Comparison of ENCODE assay signal across 1 mouse cellular context in the genomic region with DNA sequence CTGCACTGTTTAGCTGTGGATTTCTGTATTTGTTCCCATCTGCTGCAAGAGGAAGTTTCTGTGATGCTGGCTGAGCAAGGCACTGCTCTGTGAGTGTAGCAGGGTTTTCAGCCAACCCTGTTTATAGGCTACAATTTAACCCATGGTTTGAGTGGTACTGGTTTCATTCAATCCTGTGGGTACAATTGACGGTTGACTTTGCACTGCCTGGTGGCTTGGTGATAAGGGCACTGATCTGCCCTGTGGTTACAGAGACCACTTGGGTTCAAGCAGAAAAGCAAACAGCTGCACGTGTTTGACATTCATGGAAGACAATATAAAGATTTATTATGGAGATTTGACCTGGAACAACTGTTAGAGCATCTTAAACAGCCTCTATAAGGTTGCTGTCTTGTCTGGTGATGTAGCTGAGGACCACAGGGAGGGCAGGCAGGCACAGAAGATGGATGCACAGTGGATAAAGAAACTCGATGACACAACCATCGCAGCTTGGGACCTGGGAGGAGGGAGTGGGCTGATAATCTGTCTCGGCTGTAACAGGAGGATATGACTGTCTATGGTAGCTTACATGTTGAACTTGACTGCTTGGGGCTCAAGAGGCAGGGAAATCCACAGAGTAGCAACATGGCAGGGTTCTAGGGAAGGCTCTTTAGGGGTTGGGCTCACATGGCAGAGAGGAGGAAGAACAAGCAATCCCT.
TF ChIP-seq lines count a peak whose summit lies in the region.

No protein-coding gene starts in this region.

TF ChIP-seq in MEL, 35 proteins besides CTCF, POLR2A, EP300 and RAD21 (continued from another document):
- 0 out of 2 replicates have a peak, but pooled peaks have one; percentile 50 for TF ChIP-seq MYC (IDR thresholded peaks at IDR 0.05; ENCODE audit: low read depth, low read length)
- no peak for TF ChIP-seq NRF1 (IDR thresholded peaks at IDR 0.05; ENCODE audit: insufficient read depth, low read depth, low read length, poor library complexity, severe bottlenecking)
- peak; percentile 57 for TF ChIP-seq MAX (IDR thresholded peaks at IDR 0.05; ENCODE audit: low read length)
- TF ChIP-seq TAL1 (IDR thresholded peaks at IDR 0.05; ENCODE audit: low read length): peak; percentile 66
- no peak for TF ChIP-seq GABPA (IDR thresholded peaks at IDR 0.05; ENCODE audit: low read depth, low read length)
- no peak for TF ChIP-seq ZKSCAN1 (IDR thresholded peaks at IDR 0.05; ENCODE audit: low read depth, low read length)
- TF ChIP-seq CHD1 (IDR thresholded peaks at IDR 0.05; ENCODE audit: low read depth, low read length): no peak
- TF ChIP-seq SIN3A (IDR thresholded peaks at IDR 0.05; ENCODE audit: low read length): peak; percentile 42; the same call in 1 of the 2 replicates
- TF ChIP-seq MEF2A (IDR thresholded peaks at IDR 0.05; ENCODE audit: extremely low read depth, insufficient replicate concordance, low read depth, low read length, poor library complexity, severe bottlenecking): no peak
- no peak for TF ChIP-seq USF2 (IDR thresholded peaks at IDR 0.05; ENCODE audit: borderline replicate concordance in 1 of 2, insufficient read depth in 1 of 2, low read depth in 1 of 2, low read length in 2 of 2)
- TF ChIP-seq POLR2AphosphoS2 (IDR thresholded peaks at IDR 0.05; ENCODE audit: low read length): no peak
- 0 out of 2 replicates have a peak, but pooled peaks have one; percentile 26 for TF ChIP-seq GATA1 (IDR thresholded peaks at IDR 0.05; ENCODE audit: low read depth, low read length)
- TF ChIP-seq CHD2 (IDR thresholded peaks at IDR 0.05; ENCODE audit: low read length): no peak
- TF ChIP-seq KAT2A (conservative IDR thresholded peaks at IDR 0.05; ENCODE audit: low read depth, low read length): no peak
